Mouse (Mus musculus): ENCODE measurements around the gene Gprasp2.
"Not testable (repeated sequence)": the region's sequence is repeated elsewhere in the genome, so short reads cannot be mapped to it uniquely, and the experiment has no call there.

The Gprasp2 gene

DNA sequence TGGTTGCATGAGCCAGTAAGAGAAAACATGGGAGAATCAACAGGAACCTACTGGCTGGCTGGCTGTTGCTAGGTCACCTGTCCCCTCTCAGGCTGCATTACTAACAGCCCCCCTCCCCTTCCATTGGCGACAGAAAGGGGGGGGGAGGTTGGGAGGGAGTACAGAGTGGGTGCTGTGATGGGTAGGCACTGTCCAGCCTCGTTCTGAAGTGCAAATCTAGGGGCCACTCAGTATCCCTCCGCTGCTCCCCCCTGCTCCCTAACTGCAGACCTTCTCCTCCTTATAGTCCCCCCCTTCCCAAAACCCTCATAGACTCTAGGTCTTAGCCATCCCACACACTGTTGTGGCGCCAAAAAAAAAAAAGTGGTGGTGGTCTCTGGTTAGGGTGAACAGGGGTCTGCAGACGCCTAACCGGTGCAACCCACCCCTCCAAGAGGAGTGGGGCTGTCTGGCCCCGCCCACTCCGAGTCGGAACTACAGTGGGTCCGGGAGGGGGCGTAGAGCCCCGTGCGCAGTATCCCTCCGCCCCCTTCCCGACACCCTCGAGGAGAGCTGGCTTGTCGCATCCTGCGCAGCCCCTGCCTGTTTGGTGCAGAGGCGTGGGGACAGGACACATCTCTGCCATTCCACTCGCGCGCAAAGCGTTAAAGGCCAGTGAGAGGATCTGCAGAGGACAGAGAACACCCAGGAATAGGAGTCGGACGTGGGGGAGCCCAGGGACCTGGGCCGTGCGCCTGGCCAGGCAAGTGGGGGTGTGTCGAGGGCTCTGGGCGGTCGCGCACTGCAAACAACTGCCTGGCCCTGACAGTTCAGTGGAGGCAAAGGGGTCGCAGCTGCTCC, at the start of gene Gprasp2:
TSS of gene Gprasp2 (plus strand) at position 514 of the 840 bp plus-strand sequence.
- peak; percentile 71 for DNase-seq

DNA sequence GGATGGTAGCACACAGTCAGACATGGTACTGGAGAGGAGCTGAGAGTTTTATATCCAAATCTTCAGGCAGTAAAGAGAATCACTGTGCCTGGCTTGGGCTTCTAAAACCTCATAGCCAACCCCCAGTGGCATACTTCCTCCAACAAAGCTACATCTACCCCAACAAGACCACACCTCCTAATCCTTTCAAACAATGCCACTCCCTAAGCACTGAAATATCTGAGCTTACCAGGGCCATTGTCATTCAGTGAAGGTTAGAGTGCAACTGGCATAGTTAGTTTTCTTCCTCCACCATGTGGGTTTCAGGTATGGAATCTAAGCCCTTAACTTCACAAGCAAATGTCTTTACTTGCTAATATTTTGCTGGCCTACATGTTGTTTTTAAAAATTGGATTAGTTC, 47.3 kb upstream of the Gprasp2 start:
- no peak for DNase-seq

DNA sequence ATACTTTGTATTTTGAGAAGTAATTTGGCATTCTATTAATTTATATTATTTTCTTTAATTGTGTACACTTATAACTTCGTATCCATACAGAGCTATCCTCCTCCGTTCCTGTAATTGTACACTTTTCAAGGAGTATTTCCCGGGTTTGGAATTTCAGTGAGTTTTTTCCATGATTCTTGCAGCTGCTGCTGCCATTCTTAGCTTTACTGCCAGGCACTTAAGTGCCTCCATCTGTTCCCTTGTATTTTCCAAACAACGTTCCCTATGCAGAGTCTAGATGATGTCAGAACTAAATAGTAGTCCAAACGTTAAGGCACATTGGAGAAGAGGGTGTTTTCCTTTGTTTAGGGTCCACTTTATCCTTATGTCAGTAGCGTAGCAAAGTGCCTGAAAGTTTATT, 46.5 kb upstream of the Gprasp2 start:
- no peak for DNase-seq

DNA sequence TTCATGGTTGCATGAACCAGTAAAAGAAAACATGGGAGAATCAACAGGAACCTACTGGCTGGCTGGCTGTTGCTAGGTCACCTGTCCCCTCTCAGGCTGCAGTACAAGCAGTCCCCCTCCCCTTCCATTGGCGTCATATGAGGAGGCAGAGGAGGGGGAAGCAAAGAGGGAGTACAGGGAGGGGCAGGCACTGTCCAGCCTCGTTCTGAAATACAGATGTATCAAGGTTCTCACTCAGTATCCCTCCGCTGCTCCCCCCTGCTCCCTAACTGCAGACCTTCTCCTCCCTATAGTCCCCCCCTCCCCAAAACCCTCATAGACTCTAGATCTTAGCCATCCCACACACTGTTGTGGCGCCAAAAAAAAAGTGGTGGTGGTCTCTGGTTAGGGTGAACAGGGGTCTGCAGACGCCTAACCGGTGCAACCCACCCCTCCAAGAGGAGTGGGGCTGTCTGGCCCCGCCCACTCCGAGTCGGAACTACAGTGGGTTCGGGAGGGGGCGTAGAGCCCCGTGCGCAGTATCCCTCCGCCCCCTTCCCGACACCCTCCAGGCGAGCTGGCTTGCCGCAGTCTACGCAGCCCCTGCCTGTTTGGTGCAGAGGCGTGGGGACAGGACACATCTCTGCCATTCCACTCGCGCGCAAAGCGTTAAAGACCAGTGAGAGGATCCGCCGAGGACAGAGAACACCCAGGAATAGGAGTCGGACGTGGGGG, 43.1 kb upstream of the Gprasp2 start:
- DNase-seq, result peak; percentile 79

DNA sequence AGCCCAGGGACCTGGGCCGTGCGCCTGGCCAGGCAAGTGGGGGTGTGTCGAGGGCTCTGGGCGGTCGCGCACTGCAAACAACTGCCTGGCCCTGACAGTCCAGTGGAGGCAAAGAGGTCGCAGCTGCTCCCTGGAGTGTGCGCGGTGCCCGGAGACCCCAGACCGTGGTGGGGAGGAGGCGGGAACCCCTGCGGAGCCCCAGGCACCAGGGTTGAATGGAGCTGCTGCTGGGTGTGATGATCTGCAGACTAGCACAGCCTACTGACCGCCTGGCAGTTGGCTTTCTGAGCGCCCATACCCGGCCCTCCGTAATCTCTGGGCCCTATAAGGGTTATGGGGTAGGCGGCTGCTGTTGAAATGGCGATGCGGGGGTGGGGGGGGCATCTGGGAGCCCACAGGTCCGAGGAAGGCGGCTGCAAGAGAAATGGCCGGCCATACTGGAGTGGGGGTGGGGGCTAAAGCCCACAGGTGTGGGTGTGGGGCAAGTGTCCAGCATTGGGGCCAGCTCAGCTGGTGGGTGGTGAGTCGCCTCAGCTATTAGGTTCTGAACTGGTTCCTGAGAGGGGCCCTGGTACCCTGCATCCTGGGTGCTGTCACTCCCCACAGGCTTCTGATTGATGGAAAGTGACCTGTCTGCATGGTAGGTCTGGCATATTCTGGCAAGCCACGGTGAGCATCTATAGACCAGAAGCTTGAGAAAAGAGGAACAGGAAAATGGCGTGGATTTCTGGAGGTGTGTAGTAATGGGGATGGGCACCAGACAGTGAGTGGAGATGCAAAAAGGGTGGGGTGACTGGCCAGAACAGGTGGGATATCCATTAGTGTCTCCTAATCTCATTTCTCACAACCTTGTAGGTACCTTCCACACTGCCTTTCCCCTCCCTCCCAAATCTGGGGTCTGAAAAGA, 42.3 kb upstream of the Gprasp2 start:
- DNase-seq, result peak; percentile 18

DNA sequence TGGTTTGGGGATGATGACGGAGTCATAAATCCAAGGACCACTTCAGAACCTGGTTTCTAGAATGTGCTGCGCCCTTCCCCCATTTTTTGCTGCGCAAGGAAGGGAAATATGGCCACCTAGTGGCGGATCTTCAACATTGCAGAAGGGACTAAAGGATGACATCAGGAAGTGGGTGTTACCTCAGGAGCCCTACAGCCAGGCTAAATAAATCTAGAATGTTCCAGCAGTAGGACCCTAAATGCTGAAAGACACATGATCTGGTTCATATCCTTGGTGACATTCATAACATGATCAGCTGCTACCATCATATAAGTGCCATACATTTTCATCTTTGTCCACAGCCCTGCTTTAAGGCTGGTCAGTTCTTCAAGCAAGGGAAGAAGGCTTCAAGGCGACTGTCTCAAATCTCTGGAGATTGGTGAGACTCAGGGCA, 41.6 kb upstream of the Gprasp2 start, which contains the start of gene Bhlhb9:
TSS of gene Bhlhb9 (plus strand) at position 383 of the 433 bp plus-strand sequence.
- DNase-seq, result peak; percentile 63

DNA sequence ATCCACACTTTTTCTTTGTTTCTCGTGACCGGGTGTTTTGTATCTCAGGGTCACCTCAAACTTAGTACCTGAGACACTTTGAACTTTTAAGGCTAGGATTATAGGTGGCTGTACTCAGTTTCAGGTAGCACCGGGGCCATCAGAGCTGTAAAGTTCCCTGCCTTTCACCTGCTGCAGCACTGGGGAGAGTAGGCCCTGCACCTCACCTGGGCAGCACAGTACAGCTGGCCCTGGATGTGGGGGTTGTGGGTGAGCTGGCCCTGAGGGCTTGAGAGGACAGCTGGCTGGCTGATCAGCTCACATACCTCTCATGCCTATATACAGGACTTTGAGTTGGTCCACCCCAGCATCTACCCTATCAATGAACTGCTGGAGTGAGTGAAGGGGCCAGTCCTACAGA, 34.7 kb upstream of the Gprasp2 start:
- no peak for DNase-seq

DNA sequence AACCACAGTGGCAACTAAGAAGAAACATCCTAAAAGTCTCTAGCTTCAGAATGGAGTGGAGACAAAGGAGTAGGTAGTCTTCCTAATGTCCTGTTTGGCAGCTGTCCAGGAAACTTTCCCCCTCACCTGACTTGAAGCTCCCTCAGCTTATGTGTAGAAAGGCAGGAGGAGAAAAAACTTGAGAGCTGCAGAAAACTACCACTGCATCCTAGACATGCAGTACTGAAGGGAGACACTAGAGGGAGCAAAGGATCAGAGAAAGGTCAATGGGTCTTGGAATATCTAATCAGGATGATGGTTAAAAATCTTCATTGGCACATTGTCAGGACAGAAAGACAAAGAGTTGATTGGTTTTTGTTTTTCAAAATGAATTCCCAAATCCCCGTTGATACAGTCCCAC, 33.1 kb upstream of the Gprasp2 start:
- DNase-seq, result peak; percentile 46

DNA sequence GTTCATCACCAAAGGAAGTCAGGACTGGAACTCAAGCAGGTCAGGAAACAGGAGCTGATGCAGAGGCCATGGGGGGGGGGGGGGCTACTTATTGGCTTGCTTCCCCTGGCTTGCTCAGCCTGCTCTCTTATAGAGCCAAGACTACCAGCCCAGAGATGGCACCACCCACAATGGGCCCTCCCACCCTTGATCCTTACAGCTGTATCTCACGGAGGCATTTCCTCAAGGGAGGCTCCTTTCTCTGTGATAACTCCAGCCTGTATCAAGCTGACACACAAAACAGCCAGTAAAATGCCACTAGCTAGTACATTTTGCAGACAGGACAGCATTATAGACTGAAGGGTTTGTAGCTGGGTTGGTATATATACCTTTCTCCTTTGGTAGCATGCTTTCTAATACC, 2.9 kb upstream of the Gprasp2 start:
- DNase-seq, result not testable (repeated sequence)

DNA sequence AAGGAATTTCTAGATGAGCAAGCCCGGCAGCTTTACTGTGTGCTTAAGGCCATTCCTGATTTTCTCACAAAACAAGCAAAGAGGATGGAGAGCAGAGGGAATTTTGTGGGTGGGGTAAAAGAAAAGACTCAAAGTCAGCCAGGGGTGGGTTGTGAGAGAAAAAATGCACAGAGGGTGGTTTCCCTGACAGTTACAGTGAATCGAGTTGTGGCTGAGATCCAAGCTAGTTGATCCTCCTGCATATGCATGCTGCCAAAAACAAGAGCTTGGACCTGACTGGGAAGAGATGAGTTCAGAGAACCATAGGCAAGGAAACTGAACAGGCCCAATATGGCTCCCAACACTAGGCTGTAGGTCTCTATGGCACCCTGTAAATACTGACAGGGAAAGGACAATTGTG, 938 bp upstream of the Gprasp2 start:
- DNase-seq, result no peak

DNA sequence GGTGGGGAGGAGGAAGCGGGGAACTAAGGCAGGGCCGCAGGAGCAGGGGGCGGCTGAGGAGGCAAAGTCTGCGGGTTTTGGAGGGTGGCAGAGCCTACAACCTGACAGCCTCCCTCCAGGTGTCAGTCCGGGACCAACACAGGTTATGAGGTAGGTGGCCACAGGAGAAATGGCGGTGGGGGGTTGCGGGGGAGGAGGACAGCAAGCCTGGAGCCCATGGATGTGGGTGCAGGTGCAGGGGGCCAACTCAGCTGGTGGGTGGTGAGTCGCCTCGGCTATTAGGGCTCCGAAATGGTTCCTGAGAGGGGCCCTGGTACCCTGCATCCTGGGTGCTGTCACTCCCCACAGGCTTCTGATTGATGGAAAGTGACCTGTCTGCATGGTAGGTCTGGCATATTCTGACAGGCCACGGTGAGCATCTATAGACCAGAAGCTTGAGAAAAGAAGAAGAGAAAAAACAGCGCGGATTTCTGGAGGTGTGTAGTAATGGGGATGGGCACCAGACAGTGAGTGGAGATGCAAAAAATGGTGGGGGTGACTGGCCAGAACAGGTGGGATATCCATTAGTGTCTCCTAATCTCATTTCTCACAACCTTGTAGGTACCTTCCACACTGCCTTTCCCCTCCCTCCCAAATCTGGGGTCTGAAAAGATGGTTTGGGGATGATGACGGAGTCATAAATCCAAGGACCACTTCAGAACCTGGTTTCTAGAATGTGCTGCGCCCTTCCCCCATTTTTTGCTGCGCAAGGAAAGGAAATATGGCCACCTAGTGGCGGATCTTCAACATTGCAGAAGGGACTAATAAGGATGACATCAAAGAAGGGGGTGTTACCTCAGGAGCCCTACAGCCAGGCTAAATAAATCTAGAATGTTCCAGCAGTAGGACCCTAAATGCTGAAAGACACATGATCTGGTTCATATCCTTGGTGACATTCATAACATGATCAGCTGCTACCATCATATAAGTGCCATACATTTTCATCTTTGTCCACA, 860 bp downstream of the Gprasp2 start:
- DNase-seq, result peak; percentile 54

DNA sequence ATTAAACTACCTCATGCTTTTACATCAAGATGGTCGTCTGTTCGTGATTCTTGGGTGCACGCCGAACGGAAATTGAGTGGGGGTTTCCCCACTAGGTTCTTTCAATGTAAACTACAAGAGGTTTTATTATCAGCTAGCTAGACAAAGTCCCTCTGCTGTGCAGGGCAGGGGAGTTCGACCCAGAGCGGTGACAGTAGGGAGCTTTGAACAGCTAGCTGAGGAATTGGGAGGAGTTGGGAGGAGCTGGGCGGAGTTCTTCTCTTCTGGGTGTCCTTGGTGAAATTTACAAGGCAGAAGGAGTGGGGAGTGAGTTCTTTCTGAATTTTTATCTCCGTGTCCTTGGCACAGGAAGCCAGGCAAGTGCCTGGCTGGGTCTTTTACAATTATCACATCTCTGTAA, 28.0 kb downstream of the Gprasp2 start:
- not testable (repeated sequence) for DNase-seq

DNA sequence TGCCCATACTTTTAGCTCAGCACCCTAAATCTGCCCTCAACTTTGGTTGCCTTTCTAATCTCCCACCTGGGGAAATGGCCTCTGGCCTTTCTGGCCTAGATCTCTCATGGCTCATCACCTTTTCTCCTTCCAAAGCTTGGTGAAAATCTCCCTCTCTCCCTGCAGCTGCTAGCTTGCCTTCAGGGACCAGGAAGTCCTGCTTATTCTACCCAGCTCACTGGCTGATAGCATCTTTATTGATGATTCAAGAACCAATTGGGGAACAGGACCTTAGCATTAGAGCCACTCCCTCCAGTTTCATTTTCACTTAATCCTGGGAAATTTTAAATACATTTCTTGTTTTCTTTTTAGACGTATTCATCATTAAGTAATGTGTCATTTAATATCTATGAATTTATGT, 37.8 kb downstream of the Gprasp2 start:
- no peak for DNase-seq

DNA sequence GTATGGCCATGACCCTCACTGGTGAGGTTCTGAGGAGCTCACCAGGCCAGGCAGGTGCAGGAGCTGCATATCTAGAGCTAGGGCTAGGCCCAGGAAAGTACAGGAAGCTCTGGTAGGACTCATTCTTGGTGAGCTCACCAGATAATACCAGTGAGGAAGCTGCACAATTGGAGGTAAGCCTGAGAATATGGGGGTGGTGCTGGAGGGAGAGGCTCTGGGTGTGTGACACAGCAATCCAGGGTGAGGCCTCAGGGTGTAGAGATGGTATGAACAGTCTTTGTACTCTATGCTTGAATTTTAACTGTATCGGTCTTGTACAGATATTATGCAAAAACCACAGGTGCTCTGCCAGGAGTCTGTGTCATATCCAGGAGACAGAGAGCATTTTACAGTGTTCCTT, 40.8 kb downstream of the Gprasp2 start:
- DNase-seq, result no peak

DNA sequence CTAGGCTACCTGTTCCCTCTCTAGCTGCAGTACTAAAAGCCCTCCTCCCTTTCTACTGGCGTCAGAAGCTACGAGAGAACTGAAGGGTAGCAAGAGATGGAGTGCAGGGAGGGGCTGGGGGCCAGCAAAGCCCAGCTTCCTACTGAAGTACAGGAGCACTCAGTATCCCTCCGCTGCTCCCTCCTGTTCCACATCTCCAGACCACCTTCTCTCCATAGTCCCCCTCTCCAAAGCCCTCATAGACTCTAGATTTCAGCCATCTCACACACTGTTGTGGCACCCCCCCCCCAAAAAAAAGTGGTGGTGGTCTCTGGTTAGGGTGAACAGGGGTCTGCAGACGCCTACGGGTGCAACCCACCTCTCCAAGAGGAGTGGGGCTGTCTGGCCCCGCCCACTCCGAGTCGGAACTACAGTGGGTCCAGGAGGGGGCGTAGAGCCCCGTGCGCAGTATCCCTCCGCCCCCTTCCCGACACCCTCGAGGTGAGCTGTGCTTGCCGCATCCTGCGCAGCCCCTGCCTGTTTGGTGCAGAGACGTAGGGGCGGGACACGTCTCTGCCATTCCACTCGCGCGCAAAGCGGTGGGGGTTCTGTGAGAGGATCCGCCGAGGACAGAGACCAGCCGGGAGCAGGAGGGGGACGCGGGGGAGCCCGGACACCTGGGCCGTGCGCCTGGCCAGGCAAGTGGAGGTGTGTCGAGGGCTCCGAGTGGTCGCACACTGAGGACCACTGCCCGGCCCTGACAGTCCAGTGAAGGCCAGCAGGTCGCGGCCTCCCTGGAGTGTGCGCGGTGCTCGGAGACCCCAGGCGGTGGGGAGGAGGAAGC, 46.8 kb downstream of the Gprasp2 start:
- DNase-seq, result peak; percentile 90

DNA sequence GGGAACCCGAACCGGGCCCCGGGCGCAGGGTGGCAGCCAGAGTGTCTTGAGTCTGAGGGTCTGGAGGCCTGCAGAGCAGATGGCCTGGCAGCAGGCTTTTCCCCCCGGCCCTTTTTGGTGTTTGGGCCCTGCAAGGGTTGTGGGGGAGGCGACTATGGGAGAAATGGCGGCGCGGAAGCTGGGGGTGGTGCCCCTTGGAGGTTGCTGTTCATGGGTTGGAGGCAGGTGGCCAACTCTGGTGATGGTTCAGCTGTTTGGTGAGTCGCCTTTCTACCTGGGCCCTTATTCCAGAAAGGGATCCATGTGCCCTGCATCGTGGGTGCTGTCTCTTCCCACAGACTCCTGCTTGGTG, 47.4 kb downstream of the Gprasp2 start:
- peak; percentile 59 for DNase-seq
